Mouse (Mus musculus) embryonic facial prominence, embryonic 12.5 days (tissue): ENCODE data around the gene 4930407I10Rik. TPM values are rescaled to one million over a fixed set of nuclear protein-coding genes. Genes with fewer than 3 reads are reported as not detected.

Experiments used
- ATAC-seq: fragments of 200-750 bp; cut with Nextera tagmentation; 2 replicates; pipeline ENCODE4 v1.8.0; 2017; ENCODE audit not compliant: insufficient number of reproducible peaks, insufficient read depth, low FRiP score, low TSS enrichment
- H3K27ac ChIP-seq: fragments of 300-500 bp; sonication (generic); 2 replicates; pipeline ENCODE4 v1.5.1; 2016; ENCODE audit warnings: mild to moderate bottlenecking
- H3K27me3 ChIP-seq: fragments of 300-500 bp; sonication (generic); 2 replicates; pipeline ENCODE4 v1.6.1; 2016; ENCODE audit warnings: mild to moderate bottlenecking, moderate library complexity
- H3K36me3 ChIP-seq: fragments of 300-500 bp; sonication (generic); 2 replicates; pipeline ENCODE4 v1.6.1; 2016; ENCODE audit warnings: mild to moderate bottlenecking
- H3K4me1 ChIP-seq: fragments of 300-500 bp; sonication (generic); 2 replicates; pipeline ENCODE4 v1.6.1; 2016
- H3K4me2 ChIP-seq: fragments of 300-500 bp; sonication (generic); replicated peaks from 2 replicates; pipeline ENCODE4 v1.6.1; 2016; ENCODE audit warnings: mild to moderate bottlenecking, moderate library complexity
- H3K4me3 ChIP-seq: fragments of 300-500 bp; sonication (generic); 2 replicates; pipeline ENCODE4 v1.5.1; 2016; ENCODE audit warnings: mild to moderate bottlenecking
- H3K9ac ChIP-seq: fragments of 300-500 bp; sonication (generic); 2 replicates; pipeline ENCODE4 v1.6.1; 2016; ENCODE audit warnings: mild to moderate bottlenecking, moderate library complexity
- H3K9me3 ChIP-seq: fragments of 300-500 bp; sonication (generic); 2 replicates; pipeline ENCODE4 v1.6.1; 2016; ENCODE audit warnings: mild to moderate bottlenecking, moderate library complexity
- WGBS: fragments of 180-500 bp; shearing (Covaris S2); methylation state at CpG from one replicate; pipeline ENCODE4 v1.1.7; 2016; 5-methylcytosine and 5-hydroxymethylcytosine counted together
- polyA plus RNA-seq: library from polyadenylated mRNA; unstranded; fragments of >200 nt; fragmentation: Nextera tagmentation; extraction: Ambion mirVana; gene quantifications from 2 replicates; pipeline ENCODE4 v1.2.1, GENCODE M21; 2016

4930407I10Rik gene
- polyA plus RNA-seq, 1 experiment from 2014 or later = 0.04 TPM

GRCm38 (mm10) chr15:82065511-82065910 lies 6.6 kb downstream of the 4930407I10Rik start:
- Histone ChIP-seq H3K4me2 (no peak overlapping the region), H3K4me3 (no peak overlapping the region), H3K9ac (no peak overlapping the region), H3K27me3 (peaks cover 37% of the 10 kb centered on the region), H3K9me3 (no peaks in the 10 kb centered on the region), H3K36me3 (no peaks in the 10 kb centered on the region), H3K4me1 (peaks cover 7% of the 10 kb centered on the region; the same call in 1 of the 2 replicates), H3K27ac (no peak overlapping the region)
- no peak for ATAC-seq
- WGBS = 21% methylated on average over 7 of the region's 7 CpGs

- no peak for ATAC-seq
- Histone ChIP-seq H3K9me3 (no peaks in the 10 kb centered on the region), H3K4me3 (peak within 1 kb of the TSS; percentile 16), H3K9ac (no peak within 1 kb of the TSS), H3K36me3 (no peaks in the 10 kb centered on the region), H3K4me1 (no peaks in the 10 kb centered on the region), H3K27me3 (peaks cover 40% of the 10 kb centered on the region), H3K27ac (no peak within 1 kb of the TSS), H3K4me2 (peak within 1 kb of the TSS; percentile 42)
- 25% methylated on average over 40 of the region's 40 CpGs for WGBS
These were observed 10.9 kb downstream of the 4930407I10Rik start, which contains the start of gene Mei1 for GRCm38 (mm10) chr15:82069898-82070297. Gene Mei1, plus strand, starts transcription at chr15:82069996.

DNA sequence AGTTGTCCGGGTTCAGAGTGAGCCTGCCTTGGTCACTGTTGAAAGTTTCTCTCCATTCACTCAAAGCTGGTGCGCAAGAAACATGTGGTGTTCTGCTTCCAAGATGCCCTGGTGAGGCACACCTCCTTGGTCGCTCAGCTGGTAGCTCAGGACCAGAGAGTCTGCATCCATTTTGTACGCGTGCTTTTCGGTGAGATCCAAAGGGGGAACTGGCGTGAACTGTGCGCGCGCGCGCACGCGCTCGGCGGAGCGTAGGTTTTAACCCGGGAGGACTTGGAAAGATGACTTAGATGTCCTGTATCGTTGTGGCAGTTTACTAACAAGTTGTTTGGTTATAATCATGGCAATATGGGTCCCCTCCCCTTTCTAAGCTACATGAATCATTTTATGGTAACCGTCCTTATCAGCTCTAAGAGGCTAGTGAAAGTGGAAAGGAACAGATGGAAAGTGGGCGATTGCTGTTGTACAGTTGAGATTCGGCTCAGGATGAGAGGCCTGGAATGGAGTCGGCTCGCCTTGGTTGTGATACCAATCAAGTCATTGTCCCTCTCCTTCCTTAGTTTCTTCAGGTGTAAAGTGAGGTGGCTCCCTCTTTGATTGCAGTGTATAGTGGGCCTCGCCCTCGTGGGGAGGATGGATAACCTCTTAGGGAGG lies 13.0 kb downstream of the 4930407I10Rik start:
- Histone ChIP-seq H3K9me3 (no peaks in the 10 kb centered on the region), H3K27ac (no peak overlapping the region), H3K4me2 (no peak overlapping the region), H3K4me1 (no peaks in the 10 kb centered on the region), H3K4me3 (no peak overlapping the region), H3K36me3 (no peaks in the 10 kb centered on the region), H3K27me3 (peaks cover 40% of the 10 kb centered on the region), H3K9ac (no peak overlapping the region)
- 89% methylated on average over 26 of the region's 26 CpGs for WGBS
- no peak for ATAC-seq

DNA sequence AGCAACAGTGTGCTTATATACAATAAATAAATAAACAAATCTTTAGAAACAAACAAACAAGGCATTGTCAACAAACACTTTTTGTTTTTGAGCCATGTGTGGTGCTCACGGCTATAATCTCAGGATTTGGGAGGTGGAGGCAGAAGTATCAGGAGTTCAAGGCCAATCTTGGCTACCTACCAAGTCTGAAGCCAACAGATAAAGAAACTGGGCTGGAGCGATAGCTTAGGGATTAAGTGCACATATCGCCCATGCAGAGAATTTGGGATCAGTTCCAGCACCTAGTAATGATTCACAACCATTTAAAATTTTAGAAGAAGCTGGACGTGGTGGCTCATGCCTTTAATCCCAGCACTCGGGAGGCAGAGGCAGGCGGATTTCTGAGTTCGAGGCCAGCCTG lies 14.5 kb downstream of the 4930407I10Rik start:
- Histone ChIP-seq H3K4me2 (no peak overlapping the region), H3K27me3 (peaks cover 35% of the 10 kb centered on the region), H3K4me1 (no peaks in the 10 kb centered on the region), H3K4me3 (no peak overlapping the region), H3K27ac (no peak overlapping the region), H3K9ac (no peak overlapping the region), H3K36me3 (no peaks in the 10 kb centered on the region), H3K9me3 (no peaks in the 10 kb centered on the region)
- no peak for ATAC-seq
- 89% methylated on average over 7 of the region's 7 CpGs for WGBS

DNA sequence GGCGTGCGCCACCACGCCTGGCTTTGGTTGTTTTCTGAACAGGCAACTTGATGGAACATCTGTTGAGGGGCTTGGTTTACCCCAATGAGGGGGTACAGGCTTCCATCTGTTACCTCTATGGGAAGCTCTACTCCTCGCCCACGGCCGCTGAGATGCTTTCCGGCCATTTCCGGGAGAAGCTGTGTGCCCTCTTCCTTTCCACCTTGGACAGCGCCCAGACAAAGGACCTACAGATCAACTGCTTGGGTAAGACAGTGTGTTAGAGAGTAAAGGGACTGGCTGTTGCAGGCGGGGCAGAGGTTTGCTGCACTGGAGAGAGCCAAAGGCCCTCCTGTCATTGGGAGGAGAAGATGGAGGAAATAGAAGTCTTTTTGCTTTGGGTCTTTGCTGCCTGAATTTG lies 20.9 kb downstream of the 4930407I10Rik start:
- no peak overlapping the region for H3K4me2 ChIP-seq
- no peaks in the 10 kb centered on the region; the same call in 1 of the 2 replicates for H3K27me3 ChIP-seq
- 53% methylated on average over 10 of the region's 10 CpGs for WGBS
- H3K36me3 ChIP-seq = no peaks in the 10 kb centered on the region
- no peak overlapping the region for H3K9ac ChIP-seq
- H3K4me3 ChIP-seq = no peak overlapping the region
- H3K4me1 ChIP-seq = no peaks in the 10 kb centered on the region
- H3K9me3 ChIP-seq = no peaks in the 10 kb centered on the region
- no peak for ATAC-seq
- no peak overlapping the region for H3K27ac ChIP-seq

DNA sequence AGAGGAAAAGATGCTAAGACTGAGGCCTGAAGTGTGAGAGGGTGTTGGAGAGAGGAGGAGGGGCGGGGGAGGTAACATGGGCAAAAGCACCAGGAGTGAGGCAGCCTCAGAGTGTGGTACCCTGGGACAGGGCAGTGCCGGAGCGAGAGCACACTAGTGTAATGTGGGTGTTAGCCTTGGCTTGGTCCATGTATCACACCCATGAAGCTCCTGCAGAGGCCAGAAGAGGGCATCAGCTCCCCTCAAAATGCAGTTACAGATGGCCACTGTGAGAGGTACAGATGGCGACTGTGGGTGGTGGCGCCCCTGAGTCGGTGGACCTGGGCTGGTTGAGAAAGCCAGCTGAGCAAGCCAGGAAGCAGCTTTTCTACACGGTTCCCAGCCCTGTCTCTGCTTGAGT lies 22.2 kb downstream of the 4930407I10Rik start:
- no peaks in the 10 kb centered on the region for H3K36me3 ChIP-seq
- no peak overlapping the region for H3K27ac ChIP-seq
- no peaks in the 10 kb centered on the region; the same call in 1 of the 2 replicates for H3K27me3 ChIP-seq
- no peak overlapping the region for H3K4me3 ChIP-seq
- H3K4me1 ChIP-seq = no peaks in the 10 kb centered on the region
- 31% methylated on average over 7 of the region's 7 CpGs for whole genome bisulfite sequencing
- no peaks in the 10 kb centered on the region for H3K9me3 ChIP-seq
- H3K4me2 ChIP-seq = no peak overlapping the region
- H3K9ac ChIP-seq = no peak overlapping the region
- no peak for ATAC-seq

- no peaks in the 10 kb centered on the region for H3K9me3 ChIP-seq
- ATAC-seq = no peak
- H3K27ac ChIP-seq = no peak overlapping the region
- WGBS = 88% methylated on average over 9 of the region's 9 CpGs
- H3K4me3 ChIP-seq = no peak overlapping the region
- H3K9ac ChIP-seq = no peak overlapping the region
- H3K4me2 ChIP-seq = no peak overlapping the region
- no peaks in the 10 kb centered on the region for H3K27me3 ChIP-seq
- H3K4me1 ChIP-seq = no peaks in the 10 kb centered on the region
- no peaks in the 10 kb centered on the region for H3K36me3 ChIP-seq
These were observed 26.7 kb downstream of the 4930407I10Rik start for GRCm38 (mm10) chr15:82085606-82086005.

DNA sequence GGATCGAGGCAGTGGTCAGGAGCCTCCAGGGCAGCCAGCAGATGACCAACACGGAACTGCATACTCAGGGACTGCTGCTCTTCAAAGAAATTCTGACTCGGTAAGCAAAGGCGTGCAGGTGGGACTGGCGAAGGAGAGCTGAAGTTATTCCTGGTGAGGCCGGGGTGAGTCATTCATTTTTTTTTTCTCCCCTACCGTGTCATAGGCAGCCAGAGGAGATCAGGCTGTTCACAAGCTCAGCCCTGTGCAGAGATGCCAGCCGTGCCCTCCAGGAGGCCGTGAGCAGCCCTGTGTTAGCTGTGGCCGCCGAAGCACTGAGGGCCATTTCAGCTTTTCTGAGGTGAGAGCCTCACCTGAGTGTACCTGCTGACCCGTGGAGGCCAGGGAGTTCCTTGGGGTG lies 27.2 kb downstream of the 4930407I10Rik start:
- Histone ChIP-seq H3K27me3 (no peaks in the 10 kb centered on the region), H3K9me3 (no peaks in the 10 kb centered on the region), H3K36me3 (no peaks in the 10 kb centered on the region), H3K4me1 (no peaks in the 10 kb centered on the region), H3K4me3 (no peak overlapping the region), H3K9ac (no peak overlapping the region), H3K27ac (no peak overlapping the region), H3K4me2 (no peak overlapping the region)
- ATAC-seq = no peak
- 80% methylated on average over 12 of the region's 12 CpGs for WGBS

DNA sequence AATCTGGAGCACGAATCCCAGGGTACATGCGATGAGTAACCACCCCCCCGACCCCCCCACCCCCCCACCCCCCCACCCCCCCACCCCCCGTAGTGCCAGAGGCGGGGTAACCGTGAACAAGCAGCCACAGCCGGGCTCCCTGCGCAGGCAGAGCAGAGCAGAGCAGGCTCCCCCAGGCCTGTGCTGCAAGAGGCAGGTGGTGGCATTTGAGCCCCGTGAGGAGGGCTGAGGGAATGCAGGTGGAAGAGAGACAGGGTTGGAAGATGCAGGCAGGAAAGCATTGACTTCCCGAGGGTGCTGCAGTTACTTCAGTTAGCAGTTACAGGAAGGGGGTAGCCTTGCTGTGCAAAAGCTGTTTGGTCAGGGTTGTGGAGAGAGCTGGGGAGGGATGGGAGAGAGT lies 28.3 kb downstream of the 4930407I10Rik start:
- Histone ChIP-seq H3K36me3 (no peaks in the 10 kb centered on the region), H3K4me2 (no peak overlapping the region), H3K4me3 (no peak overlapping the region), H3K27ac (no peak overlapping the region), H3K9ac (no peak overlapping the region), H3K27me3 (no peaks in the 10 kb centered on the region), H3K9me3 (no peaks in the 10 kb centered on the region), H3K4me1 (no peaks in the 10 kb centered on the region)
- ATAC-seq = no peak; the same call in 1 of the 2 replicates
- WGBS = 12% methylated on average over 10 of the region's 10 CpGs

GRCm38 (mm10) chr15:82091061-82091460 lies 32.1 kb downstream of the 4930407I10Rik start:
- no peak overlapping the region for H3K4me3 ChIP-seq
- H3K4me1 ChIP-seq = no peaks in the 10 kb centered on the region
- H3K27me3 ChIP-seq = no peaks in the 10 kb centered on the region
- H3K9ac ChIP-seq = no peak overlapping the region
- H3K36me3 ChIP-seq = no peaks in the 10 kb centered on the region
- H3K27ac ChIP-seq = no peak overlapping the region
- no peak for ATAC-seq
- H3K9me3 ChIP-seq = no peaks in the 10 kb centered on the region
- WGBS = 74% methylated on average over 7 of the region's 7 CpGs
- no peak overlapping the region for H3K4me2 ChIP-seq

GRCm38 (mm10) chr15:82106953-82107555 lies 48.1 kb downstream of the 4930407I10Rik start:
- no peak for ATAC-seq
- no peak overlapping the region for H3K27ac ChIP-seq
- H3K4me2 ChIP-seq = no peak overlapping the region
- no peaks in the 10 kb centered on the region for H3K9me3 ChIP-seq
- WGBS = 20% methylated on average over 8 of the region's 8 CpGs
- no peak overlapping the region for H3K4me3 ChIP-seq
- H3K27me3 ChIP-seq = no peaks in the 10 kb centered on the region
- no peaks in the 10 kb centered on the region for H3K4me1 ChIP-seq
- no peaks in the 10 kb centered on the region for H3K36me3 ChIP-seq
- H3K9ac ChIP-seq = no peak overlapping the region
